Comparison of ENCODE assay signal across 16 mouse cellular contexts in genomic region chr9:24701246-24701645, GRCm38 (mm10). TPM values are rescaled to one million over a fixed set of nuclear protein-coding genes. Genes with fewer than 3 reads are reported as not detected.
A peak's percentile ranks its signal among the peaks of the same experiment; 100 is the strongest.
DNase-seq lines count a peak whose midpoint lies in the region; ATAC-seq and TF ChIP-seq lines count a peak whose summit lies in the region.
"Had no signal": no experiment of that assay in that cellular context is flagged by ENCODE, and none has a peak within 500 bp of the region (broad histone marks: within the 10 kb centered on the region; RNA-seq: fewer than 3 reads in every experiment).

No protein-coding gene starts in this region.

- no peak overlapping the region for H3K4me2 ChIP-seq in intestine, postnatal 0 days (replicated peaks; ENCODE audit: low read depth)
- no peak overlapping the region for H3K4me2 ChIP-seq in intestine, embryonic 16.5 days (ENCODE audit: low read depth, low read length)
- H3K4me2 ChIP-seq: liver, embryonic 13.5 days had no signal

- no peak overlapping the region for H3K27ac ChIP-seq in intestine, postnatal 0 days (ENCODE audit: low read depth, low read length)
- no peak overlapping the region for H3K27ac ChIP-seq in intestine, embryonic 16.5 days (ENCODE audit: low read length)
- H3K27ac ChIP-seq: liver, embryonic 13.5 days had no signal

- H3K9ac ChIP-seq in intestine, postnatal 0 days (ENCODE audit: low read depth, low read length), result no peak overlapping the region
- no peak overlapping the region for H3K9ac ChIP-seq in intestine, embryonic 16.5 days (ENCODE audit: low read depth, low read length)
- H3K9ac ChIP-seq: liver, embryonic 13.5 days had no signal

- TF ChIP-seq CTCF in intestine, postnatal 0 days (IDR thresholded peaks at IDR 0.05; ENCODE audit: low read depth), result peak; percentile 51

- no peaks in the 10 kb centered on the region for H3K36me3 ChIP-seq in intestine, postnatal 0 days (ENCODE audit: control insufficient read depth, insufficient read depth)
- no peaks in the 10 kb centered on the region for H3K36me3 ChIP-seq in intestine, embryonic 16.5 days (ENCODE audit: control insufficient read depth, insufficient read depth, low read length)
- H3K36me3 ChIP-seq: liver, embryonic 13.5 days had no signal

- 0 out of 2 replicates have a peak, but pooled peaks cover 7% of the 10 kb centered on the region for H3K27me3 ChIP-seq in intestine, postnatal 0 days (replicated peaks; ENCODE audit: control insufficient read depth, insufficient read depth, low read length)
- 0 out of 2 replicates have a peak, but pooled peaks cover 4% of the 10 kb centered on the region for H3K27me3 ChIP-seq in intestine, embryonic 16.5 days (replicated peaks; ENCODE audit: control insufficient read depth, insufficient read depth, low read length)

- H3K4me3 ChIP-seq in intestine, postnatal 0 days (ENCODE audit: low read depth, low read length), result no peak overlapping the region
- H3K4me3 ChIP-seq in intestine, embryonic 16.5 days (ENCODE audit: low read length), result no peak overlapping the region
- H3K4me3 ChIP-seq: liver, embryonic 13.5 days; myocyte had no signal

- DNase-seq in 3T3-L1 (ENCODE audit: low read depth, low spot score) (peak; percentile 30), 416B (ENCODE audit: low read depth) (peak; percentile 39)
- peak; percentile 3 for DNase-seq in brain, embryonic 18.5 days (ENCODE audit: low read depth, low spot score)
- no peak for DNase-seq in layer of hippocampus, adult 18-20 months (ENCODE audit: low spot score in 2 of 2)
- DNase-seq: adrenal gland, postnatal 14 days; cerebellum, adult 18-20 months; heart, adult 11 months; kidney, adult 9 months; liver, embryonic 13.5 days had no signal

- H3K9me3 ChIP-seq in intestine, postnatal 0 days (ENCODE audit: control insufficient read depth), result no peaks in the 10 kb centered on the region
- no peaks in the 10 kb centered on the region for H3K9me3 ChIP-seq in intestine, embryonic 16.5 days (ENCODE audit: control insufficient read depth, low read length)
- H3K9me3 ChIP-seq: liver, embryonic 13.5 days had no signal

- H3K4me1 ChIP-seq in intestine, postnatal 0 days (replicated peaks; ENCODE audit: control insufficient read depth, insufficient read depth, low read length), result no peaks in the 10 kb centered on the region
- no peaks in the 10 kb centered on the region for H3K4me1 ChIP-seq in intestine, embryonic 16.5 days (ENCODE audit: control insufficient read depth, insufficient read depth, low read length)
- H3K4me1 ChIP-seq: liver, embryonic 13.5 days had no signal

- no peak for ATAC-seq in intestine, postnatal 0 days
- no peak for ATAC-seq in intestine, embryonic 16.5 days
- ATAC-seq in CD4-positive, CD25-positive, alpha-beta regulatory T cell, adult 4 months, result no peak

RNA-seq across cellular contexts. Expression of gene Dpy19l2, which starts 5.2 kb away (rescaled TPM):
- not detected in 2 replicates for polyA plus RNA-seq in intestine, postnatal 0 days (2015; fragmentation: Nextera tagmentation; extraction: Ambion mirVana)
- polyA plus RNA-seq in intestine, embryonic 16.5 days (2015; fragmentation: Nextera tagmentation; extraction: Ambion mirVana), result not detected in 2 replicates
- not detected for polyA plus RNA-seq in CD4-positive, CD25-positive, alpha-beta regulatory T cell, adult 4 months (2017; shearing (Covaris generic))
- total RNA-seq in layer of hippocampus, adult 18-20 months (2021), result under 1 TPM; 0.43 to 0.50 TPM
- total RNA-seq: adrenal gland, postnatal 14 days; hematopoietic stem cell, adult 5-6 weeks; megakaryocyte, adult 5-6 weeks had no signal
- polyA plus RNA-seq: myocyte; spleen, adult 2 months had no signal

Comparison
In these comparisons a context has a peak if more than half of its experiments do, and no peak if none do; other contexts are left out.
1. DNase-seq: peak in 3T3-L1 (single experiment), 416B (single experiment) and brain, embryonic 18.5 days (single experiment); none in layer of hippocampus, adult 18-20 months (0 of 2).